Mouse (Mus musculus) cerebellum, adult 9-10 months (tissue): ENCODE results near the gene Mdm2.

Source experiments
- DNase-seq: peaks from one replicate; pipeline ENCODE4 v3.0.0; 2022

Mdm2 gene

DNA sequence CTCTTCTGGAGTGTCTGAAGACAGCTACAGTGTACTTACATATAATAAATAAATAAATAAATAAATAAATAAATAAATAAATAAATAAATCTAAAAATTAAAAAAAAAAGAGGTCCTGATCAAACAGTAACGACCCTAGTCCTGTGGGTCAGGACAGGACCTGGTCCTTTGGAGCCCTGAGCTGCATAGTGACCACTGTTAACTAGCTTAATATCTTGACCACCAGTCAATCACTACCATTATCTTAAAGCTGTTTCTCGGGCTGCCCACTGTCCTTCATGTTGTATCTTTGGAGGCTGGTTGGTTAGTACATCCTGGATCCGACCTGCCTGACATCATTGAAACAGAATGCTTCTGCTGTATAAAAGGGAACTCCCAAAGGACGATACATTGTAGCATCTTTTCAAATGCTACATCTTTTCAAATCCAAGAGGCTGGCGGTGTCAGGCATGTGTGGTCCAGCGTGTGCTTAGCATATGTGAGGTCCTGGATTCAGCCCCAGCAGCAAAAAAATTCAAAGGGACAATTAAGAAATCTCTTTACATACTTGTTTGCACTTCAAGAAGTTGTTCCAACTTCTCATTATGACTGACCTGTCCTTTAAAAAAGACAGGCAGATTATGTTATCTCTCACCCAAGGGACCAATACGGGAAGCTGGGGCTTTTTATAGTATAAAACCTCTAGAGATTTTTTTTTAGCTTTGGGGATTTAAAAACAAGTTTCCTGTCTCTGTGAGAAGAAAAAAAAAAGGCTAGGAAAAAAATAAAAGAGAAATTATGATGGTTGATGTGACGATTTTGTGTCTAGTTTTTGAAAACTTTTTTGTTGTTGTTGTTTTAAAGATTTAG lies 57.4 kb downstream of the Mdm2 start:
- no peak for DNase-seq

DNA sequence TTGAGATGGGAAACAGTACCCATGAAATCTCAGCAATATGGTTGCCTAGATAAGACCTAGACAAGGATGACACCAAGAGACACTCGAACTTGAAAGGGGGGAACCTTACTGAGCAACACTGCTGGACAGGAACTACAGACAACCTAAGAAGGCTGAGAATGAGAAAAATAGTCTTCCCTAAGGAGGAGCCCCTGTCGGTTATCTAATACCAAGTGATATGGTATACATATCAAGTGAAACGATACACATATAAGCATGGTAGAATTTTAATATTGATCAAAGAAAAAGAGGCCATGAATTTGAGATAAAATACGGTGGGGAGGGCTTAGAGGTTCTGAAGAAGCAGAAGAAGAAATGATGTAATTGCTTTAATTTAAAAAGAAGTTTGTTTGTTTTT lies 58.2 kb downstream of the Mdm2 start:
- DNase-seq: no peak

DNA sequence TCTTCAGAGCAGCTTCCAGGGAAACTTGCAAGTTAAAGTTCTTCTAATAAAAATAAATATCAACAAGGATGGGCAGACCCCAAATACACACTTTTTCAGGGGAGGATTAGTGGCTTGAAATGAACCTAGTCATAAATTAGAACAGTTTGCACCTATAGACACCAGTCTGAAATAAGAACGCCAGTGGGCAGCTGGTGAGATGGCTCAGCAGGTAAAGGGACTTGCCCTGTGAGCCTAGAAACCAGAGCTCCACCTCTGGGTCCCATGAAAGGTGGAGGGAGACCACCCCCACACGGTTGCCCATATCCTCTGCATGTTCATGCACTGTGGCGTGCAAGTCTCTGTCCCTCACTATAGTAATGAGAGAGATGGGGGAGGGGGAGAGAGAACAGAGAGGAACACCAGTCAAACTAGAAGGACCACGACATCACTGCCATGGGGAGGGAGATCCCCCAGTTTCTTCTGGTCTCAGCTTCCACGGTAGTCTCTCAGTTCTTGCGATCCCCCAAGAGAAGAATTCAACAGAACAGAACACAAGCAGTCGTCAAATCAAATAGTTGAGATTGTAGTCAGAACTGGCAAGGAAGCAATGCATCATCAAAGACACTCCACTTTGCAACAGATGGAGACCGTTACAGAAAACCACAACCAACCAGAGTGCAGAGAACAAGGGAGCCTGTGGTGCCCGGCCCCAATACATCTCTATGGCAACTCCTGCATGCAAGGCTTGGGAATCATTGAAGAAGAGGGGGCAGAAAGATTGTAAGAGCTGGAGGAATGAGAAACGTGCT lies 58.8 kb downstream of the Mdm2 start:
- DNase-seq: no peak

- no peak for DNase-seq
Observed at GRCm38 (mm10) chr10:117650725-117651124, 59.8 kb downstream of the Mdm2 start.

GRCm38 (mm10) chr10:117650042-117650655 lies 60.4 kb downstream of the Mdm2 start:
- no peak for DNase-seq

DNA sequence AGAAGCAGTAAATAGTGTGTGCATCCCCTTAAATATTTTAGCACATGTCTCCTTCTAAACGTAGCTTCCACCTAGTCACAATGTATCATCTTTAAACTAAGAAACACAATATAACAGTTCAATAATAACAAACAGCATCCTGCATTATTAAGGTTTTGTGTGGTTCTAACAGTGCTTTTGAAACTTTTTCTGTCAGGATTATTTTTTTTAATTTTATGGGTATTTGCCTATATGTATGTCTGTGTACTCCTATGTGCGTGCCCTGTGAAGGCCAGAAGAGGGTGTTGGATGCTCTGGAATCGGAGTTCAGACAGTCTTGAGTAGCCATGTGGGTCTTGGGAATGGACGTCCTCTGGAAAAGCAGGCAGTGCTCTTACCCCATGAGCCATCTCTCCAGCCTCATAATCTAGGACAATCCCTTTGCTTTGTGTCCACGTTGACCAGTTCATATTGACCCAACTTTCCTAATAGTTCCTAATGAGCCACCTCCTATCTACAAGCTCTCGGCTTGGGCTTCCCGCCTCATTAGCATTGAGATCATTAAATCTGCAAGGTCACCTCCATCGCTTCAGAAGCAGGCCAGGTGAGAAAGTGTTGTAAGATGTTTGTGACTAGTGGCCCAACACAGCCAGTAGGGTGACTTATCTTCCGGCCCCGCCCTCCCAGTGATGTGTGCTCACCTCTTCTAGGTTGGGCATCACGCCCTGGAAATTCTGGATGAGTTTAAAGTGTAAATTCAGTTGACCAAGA lies 61.1 kb downstream of the Mdm2 start:
- DNase-seq: no peak

- DNase-seq: no peak
Observed at GRCm38 (mm10) chr10:117648643-117649042, 61.9 kb downstream of the Mdm2 start.

- no peak for DNase-seq
Observed at GRCm38 (mm10) chr10:117647964-117648472, 62.5 kb downstream of the Mdm2 start.

DNA sequence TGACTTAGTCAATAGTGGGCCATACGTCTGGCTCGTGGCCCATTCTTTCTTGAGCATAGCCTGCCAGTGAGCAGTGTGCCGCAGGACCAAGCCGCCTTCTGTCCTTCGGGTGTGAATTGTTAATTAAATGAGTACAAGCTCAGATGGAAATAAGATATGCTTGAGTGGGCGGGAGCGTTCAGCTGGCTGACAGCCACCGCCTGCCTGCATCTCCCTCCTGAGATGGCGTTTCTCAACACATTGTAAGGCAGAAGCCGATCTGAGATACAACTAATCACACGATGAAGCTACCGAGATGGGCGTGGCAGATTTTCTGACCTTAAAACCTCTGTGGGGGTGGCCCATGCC lies 63.4 kb downstream of the Mdm2 start:
- DNase-seq: peak; percentile 15

- DNase-seq: no peak
Observed at GRCm38 (mm10) chr10:117646482-117647157, 63.9 kb downstream of the Mdm2 start.

- DNase-seq: no peak
Observed at GRCm38 (mm10) chr10:117645487-117645964, 65.0 kb downstream of the Mdm2 start.

DNA sequence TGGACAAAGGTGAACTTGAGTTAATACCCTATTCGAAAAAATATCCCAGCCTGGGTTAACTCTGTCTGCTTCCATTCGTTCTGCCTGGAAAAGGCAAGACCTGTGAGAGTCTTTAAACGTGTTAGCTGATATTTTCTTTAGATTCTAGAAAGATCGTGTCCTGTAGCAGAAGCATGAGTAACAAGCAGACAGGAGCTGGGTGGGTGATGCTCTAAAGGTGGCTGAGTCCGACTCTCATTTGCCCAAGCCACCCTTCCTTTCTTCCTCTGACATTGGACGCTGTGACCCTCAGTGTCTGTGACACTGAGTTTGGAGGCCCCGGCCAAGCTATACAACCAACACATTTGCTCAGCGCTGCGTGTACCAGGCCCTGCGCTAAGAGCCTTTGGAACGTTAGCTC lies 65.7 kb downstream of the Mdm2 start:
- no peak for DNase-seq

DNA sequence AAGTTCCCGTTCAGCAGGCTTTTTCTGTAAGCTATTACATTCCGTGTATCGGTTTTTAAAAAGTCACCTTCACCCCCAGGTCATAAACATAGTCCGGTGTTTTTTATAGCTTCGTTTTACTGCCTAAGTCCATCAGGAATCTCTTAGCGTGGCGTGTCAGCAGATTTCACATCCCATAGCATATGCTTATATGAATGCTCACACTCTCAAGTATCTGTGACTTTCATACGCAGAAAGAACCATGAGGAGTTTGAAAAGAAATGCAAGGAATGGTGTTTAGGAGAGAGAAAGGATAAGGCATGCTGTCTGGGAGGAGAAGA lies 66.2 kb downstream of the Mdm2 start:
- DNase-seq: no peak

- no peak for DNase-seq
Observed at GRCm38 (mm10) chr10:117643711-117644428, 66.7 kb downstream of the Mdm2 start.

- DNase-seq: no peak
Observed at GRCm38 (mm10) chr10:117643302-117643701, 67.3 kb downstream of the Mdm2 start.

DNA sequence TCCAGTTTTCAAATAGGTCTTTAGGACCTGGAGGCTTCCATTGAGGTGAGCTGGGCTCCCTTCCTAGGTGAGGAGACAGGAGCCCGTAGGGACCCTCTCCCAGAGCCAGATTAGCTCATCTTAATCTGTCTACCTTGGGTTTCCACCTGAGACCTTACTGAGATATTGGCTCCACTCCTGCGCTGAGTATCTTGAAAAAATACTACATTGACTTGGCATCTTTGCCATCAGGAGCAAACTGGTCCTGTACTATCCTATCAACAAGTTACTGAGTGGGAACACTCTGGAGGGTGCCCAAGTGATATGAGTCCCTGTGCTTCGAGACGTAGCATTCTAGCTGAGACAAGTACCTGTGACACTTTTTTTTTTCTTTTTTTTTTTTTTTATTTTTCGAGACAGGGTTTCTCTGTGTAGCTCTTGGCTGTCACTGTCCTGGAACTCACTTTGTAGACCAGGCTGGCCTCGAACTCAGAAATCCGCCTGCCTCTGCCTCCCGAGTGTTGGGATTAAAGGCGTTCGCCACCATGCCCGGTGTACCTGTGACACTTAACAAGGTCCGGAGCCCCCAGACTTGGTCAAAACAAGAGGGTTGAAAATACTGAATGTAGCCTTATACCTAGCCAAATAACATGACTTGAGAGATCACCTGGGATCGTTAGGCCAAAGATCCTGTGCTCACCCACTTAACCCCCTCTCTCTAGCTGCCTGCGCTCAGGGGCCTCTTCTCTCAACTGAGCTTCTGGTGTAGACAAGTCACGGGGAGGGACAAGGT lies 67.9 kb downstream of the Mdm2 start:
- no peak for DNase-seq

DNA sequence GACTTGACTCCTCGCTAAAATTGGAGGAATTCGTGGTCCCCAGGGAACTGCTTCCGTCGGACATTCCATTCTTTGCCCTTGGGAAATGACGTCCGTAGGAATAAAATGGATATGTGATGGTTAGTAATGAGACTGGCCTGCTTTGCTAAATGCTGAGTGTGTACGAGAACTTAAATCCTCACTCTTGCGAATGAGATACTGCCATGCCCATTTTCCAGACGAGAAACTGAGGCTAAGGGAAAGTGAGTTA lies 68.4 kb downstream of the Mdm2 start:
- no peak for DNase-seq

- DNase-seq: no peak
Observed at GRCm38 (mm10) chr10:117641400-117642200, 69.0 kb downstream of the Mdm2 start.

DNA sequence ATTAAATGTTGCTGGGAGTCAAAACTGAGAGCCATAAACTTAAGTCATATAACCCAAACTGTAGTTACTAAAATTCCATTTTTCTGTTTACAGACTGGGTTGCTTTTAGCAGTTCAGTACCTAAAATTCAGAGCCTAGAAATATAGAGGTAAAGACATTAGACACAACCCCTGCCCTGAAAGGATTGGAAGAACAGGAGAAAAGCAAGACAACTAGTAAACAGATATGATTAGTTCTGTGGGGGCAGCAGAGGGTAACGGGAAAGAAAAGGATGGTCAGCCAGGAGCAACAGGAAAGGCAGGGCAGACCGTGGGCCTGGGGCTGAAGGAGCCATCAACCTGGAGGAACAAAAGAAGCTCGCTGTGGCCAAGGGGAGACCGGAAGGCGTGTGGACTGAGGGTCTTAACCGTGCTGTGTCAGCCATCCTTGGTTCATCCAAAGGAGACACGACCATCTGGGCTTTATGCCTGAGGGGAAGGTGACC lies 69.9 kb downstream of the Mdm2 start:
- no peak for DNase-seq
